ENCODE assay signal across 11 mouse cellular contexts in genomic region chr13:45527232-45527964, GRCm38 (mm10). TPM values are rescaled to one million over a fixed set of nuclear protein-coding genes. Genes with fewer than 3 reads are reported as not detected.
A peak's percentile ranks its signal among the peaks of the same experiment; 100 is the strongest.
DNase-seq lines count a peak whose midpoint lies in the region; ATAC-seq and TF ChIP-seq lines count a peak whose summit lies in the region.
"Had no signal": no experiment of that assay in that cellular context is flagged by ENCODE, and none has a peak within 500 bp of the region (broad histone marks: within the 10 kb centered on the region; RNA-seq: fewer than 3 reads in every experiment).

No protein-coding gene starts in this region.

- no peak for TF ChIP-seq CTCF in kidney, adult 2 months (conservative IDR thresholded peaks at IDR 0.05; ENCODE audit: insufficient read depth, insufficient read length, low read depth, low read length)
- no peak for TF ChIP-seq CTCF in G1E (IDR thresholded peaks at IDR 0.05; ENCODE audit: low read depth, low read length)

- DNase-seq in kidney, adult 2 months = no peak
- DNase-seq in G1E (ENCODE audit: low spot score) = peak; percentile 73
- peak; percentile 89 for DNase-seq in c-Kit-negative CD71-positive TER-119-positive erythroid progenitor cells, embryonic 14.5 days (ENCODE audit: low read depth, low spot score)
- peak; percentile 89 for DNase-seq in liver, embryonic 13.5 days
- DNase-seq in embryo, embryonic 10.5 days (ENCODE audit: low spot score) = no peak
- no peak for DNase-seq in frontal cortex, postnatal 14 days (ENCODE audit: low spot score in 2 of 2)
- DNase-seq in layer of hippocampus, adult 9-10 months (ENCODE audit: low spot score) = no peak
- DNase-seq: gastrocnemius, postnatal 36 days; kidney, adult 11 months had no signal

- peaks cover 25% of the 10 kb centered on the region for H3K4me1 ChIP-seq in kidney, adult 2 months (ENCODE audit: control insufficient read depth, insufficient read depth, low read length)
- peaks cover 36% of the 10 kb centered on the region for H3K4me1 ChIP-seq in kidney, embryonic 14.5 days (ENCODE audit: control insufficient read depth, insufficient read depth, low read length)
- H3K4me1 ChIP-seq in G1E (ENCODE audit: insufficient read depth, low read depth, low read length) = peaks cover 96% of the 10 kb centered on the region
- H3K4me1 ChIP-seq in liver, embryonic 13.5 days (replicated peaks) = peaks cover 100% of the 10 kb centered on the region

- H3K27me3 ChIP-seq in kidney, adult 2 months (replicated peaks; ENCODE audit: control insufficient read depth, insufficient read depth, low read length) = no peaks in the 10 kb centered on the region
- no peaks in the 10 kb centered on the region for H3K27me3 ChIP-seq in kidney, embryonic 14.5 days (ENCODE audit: control insufficient read depth, insufficient read depth, low read length)
- no peaks in the 10 kb centered on the region for H3K27me3 ChIP-seq in G1E (ENCODE audit: insufficient read depth, low read length)
- no peaks in the 10 kb centered on the region for H3K27me3 ChIP-seq in liver, embryonic 13.5 days
- H3K27me3 ChIP-seq: limb, embryonic 12.5 days had no signal

- peaks cover 2% of the 10 kb centered on the region for H3K36me3 ChIP-seq in kidney, adult 2 months (ENCODE audit: control insufficient read depth, insufficient read depth, low read length)
- H3K36me3 ChIP-seq in kidney, embryonic 14.5 days (ENCODE audit: control insufficient read depth, insufficient read depth, low read length) = no peaks in the 10 kb centered on the region
- peaks cover 91% of the 10 kb centered on the region for H3K36me3 ChIP-seq in G1E (replicated peaks)
- peaks cover 81% of the 10 kb centered on the region for H3K36me3 ChIP-seq in liver, embryonic 13.5 days
- H3K36me3 ChIP-seq: limb, embryonic 12.5 days had no signal

- no peak for TF ChIP-seq POLR2A in kidney, adult 2 months (IDR thresholded peaks at IDR 0.05; ENCODE audit: low read depth, low read length)

- no peaks in the 10 kb centered on the region for H3K9me3 ChIP-seq in kidney, embryonic 14.5 days (ENCODE audit: control insufficient read depth, low read length)
- no peaks in the 10 kb centered on the region for H3K9me3 ChIP-seq in G1E (replicated peaks)
- H3K9me3 ChIP-seq in liver, embryonic 13.5 days (replicated peaks) = no peaks in the 10 kb centered on the region
- H3K9me3 ChIP-seq: limb, embryonic 12.5 days had no signal

- no peak for ATAC-seq in kidney, embryonic 14.5 days (ENCODE audit: low FRiP score, low TSS enrichment)
- ATAC-seq in G1E (ENCODE audit: extremely low read depth, insufficient number of reproducible peaks, low FRiP score, poor library complexity, severe bottlenecking) = peak; percentile 95
- ATAC-seq in liver, embryonic 13.5 days (ENCODE audit: low read depth) = peak; percentile 97

- 88% methylated on average over 11 of the region's 11 CpGs for WGBS in kidney, adult 2 months
- WGBS in kidney, embryonic 14.5 days = 80% methylated on average over 11 of the region's 11 CpGs
- 15% methylated on average over 11 of the region's 11 CpGs for WGBS in liver, embryonic 13.5 days (ENCODE audit: insufficient replicate concordance)

- H3K27ac ChIP-seq in kidney, adult 2 months (ENCODE audit: insufficient read depth, low read depth, low read length) = peak overlapping the region; percentile 96
- no peak overlapping the region; the same call in 1 of the 2 replicates for H3K27ac ChIP-seq in kidney, embryonic 14.5 days (ENCODE audit: low read depth, low read length)
- H3K27ac ChIP-seq in liver, embryonic 13.5 days = peak overlapping the region; percentile 100
- H3K27ac ChIP-seq: limb, embryonic 12.5 days had no signal

- H3K9ac ChIP-seq in kidney, embryonic 14.5 days (ENCODE audit: low read depth, low read length) = no peak overlapping the region
- peak overlapping the region; percentile 71 for H3K9ac ChIP-seq in liver, embryonic 13.5 days
- H3K9ac ChIP-seq: limb, embryonic 12.5 days had no signal

- H3K4me2 ChIP-seq in kidney, embryonic 14.5 days (replicated peaks; ENCODE audit: low read depth, low read length) = no peak overlapping the region
- H3K4me2 ChIP-seq in liver, embryonic 13.5 days = peak overlapping the region; percentile 66
- H3K4me2 ChIP-seq: limb, embryonic 12.5 days had no signal

- H3K4me3 ChIP-seq in kidney, adult 2 months (ENCODE audit: insufficient read depth, low read depth, low read length) = no peak overlapping the region
- no peak overlapping the region for H3K4me3 ChIP-seq in kidney, embryonic 14.5 days (ENCODE audit: low read length)
- peak overlapping the region; percentile 62; the same call in 1 of the 2 replicates for H3K4me3 ChIP-seq in G1E (ENCODE audit: low read depth, low read length)
- H3K4me3 ChIP-seq in liver, embryonic 13.5 days (replicated peaks) = peak overlapping the region; percentile 21; the same call in 1 of the 2 replicates
- H3K4me3 ChIP-seq: limb, embryonic 12.5 days had no signal

RNA-seq across cellular contexts. Expression of gene Gmpr, which starts 20.2 kb away (rescaled TPM):
- 128 and 131 TPM in 2 replicates for polyA plus RNA-seq in kidney, adult 2 months (2012; rRNA removed)
- 38.7 and 48.9 TPM in 2 replicates for polyA plus RNA-seq in kidney, embryonic 14.5 days (2014; fragmentation: Nextera tagmentation; extraction: Ambion mirVana)
- total RNA-seq in G1E (2014; fragmentation: Nextera tagmentation) (82.4 and 85.9 TPM in 2 replicates), G1E (2017) (309 and 311 TPM in 2 replicates)
- polyA plus RNA-seq in G1E (2012) = 372 and 448 TPM in 2 replicates
- polyA plus RNA-seq in liver, embryonic 13.5 days (2015; fragmentation: Nextera tagmentation; extraction: Ambion mirVana) = 352 and 354 TPM in 2 replicates

Comparison
In these comparisons a context has a peak if more than half of its experiments do, and no peak if none do; other contexts are left out.
1. DNase-seq: peak in G1E (single experiment), c-Kit-negative CD71-positive TER-119-positive erythroid progenitor cells, embryonic 14.5 days (single experiment) and liver, embryonic 13.5 days (single experiment); none in kidney, adult 2 months (single experiment), embryo, embryonic 10.5 days (single experiment), frontal cortex, postnatal 14 days (0 of 2) and layer of hippocampus, adult 9-10 months (single experiment).
2. H3K4me3 ChIP-seq: peak in G1E (single experiment) and liver, embryonic 13.5 days (single experiment); none in kidney, adult 2 months (single experiment) and kidney, embryonic 14.5 days (single experiment).